Mouse (Mus musculus) small intestine, adult 2 months (tissue): ENCODE data around the gene Gm49318.

Experiments
- CTCF ChIP-seq: fragments of 200-500 bp; IDR thresholded peaks from 2 replicates; pipeline ENCODE4 v1.5.1; 2012; ENCODE audit warnings: low read depth, mild to moderate bottlenecking, control low read depth, inconsistent platforms, low read length, moderate library complexity, mixed read lengths; ENCODE audit not compliant: insufficient replicate concordance, insufficient read length; ENCODE audit errors: extremely low read depth
- POLR2A ChIP-seq: fragments of 200-500 bp; IDR thresholded peaks from 2 replicates; pipeline ENCODE4 v1.6.1; 2012; ENCODE audit warnings: low read depth, mild to moderate bottlenecking, control low read depth, inconsistent platforms, low read length, moderate library complexity

DNA sequence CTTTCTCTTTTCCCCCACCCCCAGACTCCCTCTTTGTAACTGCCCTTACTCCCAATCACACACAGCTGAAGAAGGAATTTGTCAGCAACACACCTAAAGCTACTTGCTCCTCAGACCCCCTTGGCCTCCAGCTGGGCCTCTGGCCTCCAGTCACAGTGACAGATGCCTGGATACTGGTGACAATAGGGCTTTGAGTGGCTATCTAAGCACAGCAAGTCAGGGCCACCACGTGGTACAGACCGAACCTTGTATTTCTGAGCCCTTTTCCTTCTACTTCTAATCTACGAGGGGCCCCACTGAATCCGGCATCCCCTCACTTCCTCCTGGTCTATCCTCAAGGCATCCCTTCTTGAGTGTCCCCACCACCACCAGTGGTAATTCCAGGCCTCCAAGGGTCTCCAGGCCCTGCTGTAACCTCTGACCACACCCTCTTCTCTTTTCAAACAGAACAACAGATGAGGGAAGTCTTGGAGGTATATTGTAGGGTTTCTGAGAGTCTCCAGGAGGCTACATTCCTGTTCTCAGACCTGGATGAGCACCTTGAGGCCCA, 21.3 kb downstream of the Gm49318 start:
- TF ChIP-seq CTCF: no peak
- no peak for TF ChIP-seq POLR2A
